Mouse (Mus musculus) thymus, postnatal 25 days (tissue): Measurements from ENCODE around the gene Kif7.

Experiments
- DNase-seq: peaks from one replicate; pipeline ENCODE4 v3.0.0; 2022

Kif7 gene

DNA sequence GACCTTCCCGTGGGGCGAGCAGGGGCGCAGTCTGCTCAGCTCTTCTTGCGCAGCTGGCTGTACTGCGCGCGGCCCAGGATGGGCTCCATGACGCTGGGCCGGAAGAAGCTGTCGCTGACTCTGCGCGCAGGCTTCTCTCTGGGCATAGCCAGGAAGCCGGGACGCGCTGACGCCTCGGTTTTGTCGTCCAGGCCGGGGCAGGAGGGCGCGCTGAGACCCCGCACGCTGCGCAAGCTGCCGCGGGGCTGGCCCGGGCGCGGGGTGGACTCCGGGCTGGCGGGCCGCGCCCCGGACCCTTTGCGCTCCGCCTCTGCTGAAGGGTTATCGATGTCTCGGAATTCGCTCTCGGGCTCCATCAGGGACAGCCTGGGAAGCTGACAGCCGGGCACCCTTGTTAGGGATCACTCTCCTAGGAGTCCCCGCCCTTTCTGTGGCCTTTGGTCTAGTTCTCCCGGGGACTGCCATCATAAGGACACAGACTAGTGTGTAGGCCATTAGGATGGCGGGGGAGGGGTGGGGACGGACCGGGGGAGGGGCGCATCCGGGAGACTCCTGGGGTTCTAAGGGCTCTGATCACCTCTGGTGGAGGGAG, 6.0 kb upstream of the Kif7 start:
- DNase-seq: peak; percentile 81

DNA sequence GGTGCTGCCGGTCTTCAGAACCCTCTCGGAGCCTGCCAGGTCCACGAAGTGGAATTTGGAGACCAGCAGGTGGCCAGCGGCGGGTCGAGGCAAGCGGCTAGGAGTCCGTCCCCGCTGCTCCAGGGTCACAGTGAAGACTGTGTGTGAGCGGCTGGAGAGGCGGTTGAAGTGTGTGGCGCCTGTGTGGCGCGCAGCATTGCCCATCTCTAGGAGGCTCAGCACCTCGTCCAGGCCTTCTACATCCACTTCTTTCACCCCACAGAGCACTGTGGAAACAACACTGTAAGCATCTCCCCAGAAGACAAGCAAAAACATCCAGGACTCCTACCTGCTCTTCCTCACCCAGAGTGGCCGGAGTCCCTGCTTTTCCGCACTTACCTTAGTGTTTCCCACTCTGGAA, 4.7 kb downstream of the Kif7 start:
- no peak for DNase-seq

DNA sequence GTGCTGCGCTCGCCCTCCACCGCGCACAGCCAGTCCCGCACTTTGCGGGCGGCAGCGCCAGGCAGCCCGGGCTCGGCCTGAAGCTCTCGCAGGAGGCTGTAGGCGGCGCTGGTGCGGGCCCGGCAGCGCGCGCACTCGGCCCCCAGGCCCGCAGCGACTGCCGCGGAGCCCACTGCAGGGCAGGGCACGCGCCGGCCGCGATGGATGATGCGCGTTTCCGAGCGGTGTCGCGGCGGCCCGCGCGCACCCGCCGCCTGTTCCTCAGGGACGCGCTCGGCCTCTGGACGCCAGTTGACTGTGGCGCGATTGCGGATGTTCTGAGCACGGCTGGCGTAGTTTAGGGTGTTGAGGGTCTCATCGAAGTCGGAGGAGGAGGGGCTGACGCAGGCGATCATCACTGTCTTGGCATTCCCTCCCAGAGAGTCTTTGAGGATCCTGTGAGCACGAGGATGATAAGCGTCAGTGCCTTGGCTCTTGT, 5.4 kb downstream of the Kif7 start:
- no peak for DNase-seq

DNA sequence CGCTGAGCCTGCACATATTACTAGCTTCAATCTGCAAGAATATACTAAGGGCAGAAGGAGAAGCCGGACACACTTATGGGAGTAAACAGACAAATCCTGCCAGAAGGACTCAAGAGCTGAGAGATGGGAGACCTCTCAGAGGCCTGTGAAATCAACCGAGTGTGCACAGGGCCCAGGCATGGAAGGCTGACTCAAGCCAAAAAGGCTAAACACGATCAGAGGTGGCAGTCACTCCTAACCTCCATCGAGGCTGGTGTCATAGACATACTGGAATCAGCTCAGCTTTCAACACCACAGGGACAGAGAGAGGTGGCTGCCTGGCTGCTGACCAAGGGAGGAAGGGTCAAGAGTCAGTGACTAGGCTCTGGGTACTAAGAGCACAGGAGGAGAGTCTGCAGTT, 10.3 kb downstream of the Kif7 start:
- no peak for DNase-seq

DNA sequence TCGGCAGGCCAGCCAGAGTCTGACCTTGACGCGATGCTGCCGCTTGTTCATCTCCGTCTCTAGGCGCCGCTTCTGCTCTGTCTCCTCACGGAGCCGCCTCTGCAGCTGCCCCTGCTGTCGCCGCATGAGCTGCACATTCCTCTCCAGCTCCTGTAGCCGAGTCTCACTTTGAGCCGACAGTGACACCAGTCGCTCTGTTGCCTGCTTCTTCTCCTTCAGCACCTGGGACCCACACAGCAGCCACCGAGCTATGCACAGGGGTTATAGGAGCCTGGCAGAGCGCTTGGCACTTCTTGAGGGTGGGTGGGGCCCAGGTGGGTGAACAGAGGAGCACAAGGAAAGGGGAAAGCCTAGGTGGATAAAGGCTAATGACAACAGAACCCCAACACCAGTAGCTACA, 12.8 kb downstream of the Kif7 start:
- DNase-seq: no peak

DNA sequence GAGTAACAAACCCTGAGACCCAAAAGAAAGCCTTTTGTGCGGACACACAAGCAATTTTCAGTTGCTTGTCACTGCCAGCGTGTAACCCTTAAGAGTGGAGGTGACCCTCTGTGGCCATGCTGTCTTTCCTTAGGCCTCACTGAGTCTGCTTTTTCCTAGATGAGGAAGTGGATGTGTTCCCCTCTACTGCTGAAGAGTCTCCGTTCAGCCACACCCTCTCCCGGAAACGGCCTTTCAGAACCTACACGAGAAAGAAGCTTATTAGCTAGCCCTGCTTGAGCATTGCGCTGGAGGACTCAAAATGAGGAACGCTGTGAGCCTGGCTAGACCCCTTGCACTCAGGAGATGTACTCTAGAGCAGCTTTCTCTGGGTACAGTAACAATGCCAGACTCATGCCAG, 19.0 kb downstream of the Kif7 start:
- DNase-seq: no peak

DNA sequence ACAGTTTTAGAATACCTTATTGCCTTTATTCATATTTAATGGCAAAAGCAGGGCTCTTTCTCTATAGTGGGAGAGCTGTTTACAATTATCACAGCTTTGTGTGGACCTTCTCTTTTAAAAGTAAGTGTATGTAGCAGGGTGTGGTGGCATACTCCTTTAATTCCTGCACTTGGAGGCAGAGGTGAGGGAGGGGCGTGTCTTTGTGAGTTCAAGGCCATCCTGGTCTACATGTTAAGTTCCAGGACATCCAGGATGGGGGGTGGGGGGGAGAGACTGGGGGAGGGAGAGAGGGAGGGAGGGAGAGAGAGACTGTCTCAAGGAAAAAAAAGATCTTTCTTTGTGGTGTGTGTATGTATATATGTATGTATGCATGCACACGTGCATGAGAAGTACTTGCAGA, 35.3 kb downstream of the Kif7 start:
- DNase-seq: no peak

DNA sequence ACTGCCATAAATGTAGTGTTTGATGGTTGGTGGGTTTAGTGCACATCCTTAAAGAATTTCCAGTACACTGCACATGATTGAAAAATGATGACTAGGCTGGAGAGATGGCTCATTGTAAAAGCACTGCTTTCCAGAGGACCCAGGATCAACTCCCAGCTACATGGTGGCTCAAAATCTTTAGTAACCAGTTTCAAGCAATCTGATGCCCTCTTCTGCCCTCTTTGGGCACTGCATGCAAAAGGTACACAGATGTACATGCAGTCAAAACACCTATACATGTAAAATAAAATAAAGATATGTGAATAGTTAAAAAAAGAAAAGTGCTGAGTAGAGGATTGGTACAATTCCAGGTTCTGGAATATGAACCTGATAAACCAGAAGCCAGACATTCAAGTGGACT, 36.3 kb downstream of the Kif7 start:
- DNase-seq: peak; percentile 15

DNA sequence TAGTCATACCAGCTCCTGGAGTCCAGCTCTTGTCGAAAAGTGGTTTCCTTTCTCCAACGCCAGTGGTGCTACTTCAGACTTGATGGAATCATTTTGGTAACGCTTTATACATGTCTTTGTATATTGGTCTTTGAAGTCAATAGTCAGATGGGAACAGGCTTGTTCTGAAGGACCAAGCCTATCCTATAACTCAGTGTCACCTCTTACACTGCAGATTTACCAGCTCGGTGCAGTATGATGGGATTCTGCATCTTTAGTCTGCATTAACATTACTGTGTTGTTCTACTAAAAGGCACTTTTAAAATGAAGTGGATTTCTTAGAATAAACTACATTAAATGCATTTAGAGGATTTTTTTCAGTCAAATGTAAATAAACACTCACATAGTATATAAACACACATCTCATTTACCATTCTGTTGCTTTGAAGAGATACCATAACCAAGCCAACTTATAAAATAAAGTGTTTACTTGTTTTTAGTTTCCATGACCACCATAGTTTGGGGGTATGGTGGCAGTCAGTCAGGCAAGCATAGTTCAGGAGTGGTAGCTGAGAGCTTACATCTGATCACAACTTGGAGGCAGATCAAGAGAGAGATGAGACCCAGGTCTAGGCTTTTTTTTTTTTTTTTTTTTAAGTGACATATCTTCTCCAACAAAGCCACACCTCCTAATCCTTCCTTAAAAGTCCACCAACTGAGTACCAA, 44.5 kb downstream of the Kif7 start:
- no peak for DNase-seq

DNA sequence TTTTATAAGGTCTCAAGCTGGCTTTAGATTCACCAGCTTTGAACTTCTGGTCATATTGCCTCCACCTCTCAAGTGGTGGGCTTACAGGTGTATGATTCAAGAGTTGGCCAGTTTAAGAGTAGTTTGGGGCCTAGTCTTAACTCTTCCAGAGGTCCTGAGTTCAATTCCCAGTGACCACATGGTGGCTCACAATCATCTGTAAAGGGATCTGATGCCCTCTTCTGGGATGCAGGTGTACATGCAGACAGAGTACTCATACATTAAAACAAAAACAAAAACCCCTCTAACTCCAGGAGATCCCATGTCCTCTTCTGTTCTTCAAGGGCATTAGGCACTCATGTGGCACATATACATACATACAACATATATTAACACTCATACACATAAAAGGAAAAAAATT, 48.8 kb downstream of the Kif7 start:
- DNase-seq: no peak

DNA sequence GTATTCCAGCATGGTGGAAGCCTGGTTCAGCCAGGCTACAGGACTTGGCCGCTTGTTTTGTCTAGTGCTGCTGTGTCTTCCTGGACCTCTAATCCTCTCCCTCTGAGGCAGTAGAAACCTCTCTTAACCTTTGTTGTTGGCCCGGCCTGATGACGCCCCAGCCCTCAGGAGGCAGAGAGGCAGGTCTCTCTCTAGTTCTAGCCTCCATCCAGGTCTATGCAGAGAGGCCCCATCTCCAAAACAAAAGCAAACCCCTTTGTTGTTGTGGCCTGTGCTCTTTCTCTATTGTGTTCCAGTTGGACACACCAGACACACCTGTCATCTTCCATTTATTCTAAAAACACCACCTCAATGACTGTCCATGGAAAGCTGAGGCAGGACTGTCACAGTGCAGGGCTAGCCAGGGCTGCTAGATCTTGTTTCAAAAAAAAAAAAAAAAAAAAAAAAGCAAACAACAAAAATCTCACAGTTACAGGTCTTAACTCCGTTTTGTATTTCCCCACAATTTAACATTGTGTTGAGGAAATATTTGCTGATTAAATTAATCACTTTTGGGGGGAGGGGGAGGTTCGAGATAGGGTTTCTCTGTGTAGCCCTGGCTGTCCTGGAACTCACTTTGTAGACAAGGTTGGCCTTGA, 54.1 kb downstream of the Kif7 start:
- peak; percentile 5 for DNase-seq

DNA sequence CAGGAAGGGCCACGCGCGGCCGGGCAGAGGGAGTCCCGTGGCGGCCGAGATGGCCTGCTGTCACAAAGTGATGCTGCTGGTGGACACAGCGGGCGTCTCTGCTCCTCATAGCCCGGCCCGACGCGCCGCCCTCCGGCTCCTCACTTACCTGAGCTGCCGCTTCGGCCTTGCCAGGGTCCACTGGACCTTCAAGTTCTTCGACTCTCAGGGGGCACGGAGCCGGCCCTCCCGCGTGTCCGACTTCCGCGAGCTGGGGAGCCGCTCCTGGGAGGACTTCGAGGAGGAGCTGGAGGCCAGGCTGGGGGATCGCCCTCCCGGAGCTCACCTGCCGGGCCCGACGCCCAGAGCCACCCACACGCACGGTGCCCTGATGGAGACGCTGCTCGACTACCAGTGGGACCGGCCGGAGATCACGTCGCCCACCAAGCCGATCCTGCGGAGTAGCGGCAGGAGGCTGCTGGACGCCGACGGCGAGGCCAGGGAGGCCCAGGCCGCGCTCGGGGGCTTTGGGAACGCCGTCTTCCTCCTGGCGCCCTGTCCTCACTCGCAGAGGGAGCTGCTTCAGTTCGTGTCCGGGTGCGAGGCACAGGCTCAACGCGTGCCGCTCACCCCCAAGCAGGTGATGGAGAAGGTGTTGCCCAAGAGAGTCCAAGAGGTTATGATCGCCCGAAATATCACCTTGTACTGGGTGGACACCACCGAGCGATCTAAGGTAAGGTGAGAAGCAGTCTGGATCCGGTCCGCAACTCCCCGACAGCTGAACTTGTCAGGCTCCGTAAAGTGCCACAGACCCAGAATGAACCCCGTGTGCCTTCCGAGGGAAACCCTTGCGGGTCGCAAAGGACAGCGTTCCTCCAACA, 55.0 kb downstream of the Kif7 start:
- peak; percentile 19 for DNase-seq

DNA sequence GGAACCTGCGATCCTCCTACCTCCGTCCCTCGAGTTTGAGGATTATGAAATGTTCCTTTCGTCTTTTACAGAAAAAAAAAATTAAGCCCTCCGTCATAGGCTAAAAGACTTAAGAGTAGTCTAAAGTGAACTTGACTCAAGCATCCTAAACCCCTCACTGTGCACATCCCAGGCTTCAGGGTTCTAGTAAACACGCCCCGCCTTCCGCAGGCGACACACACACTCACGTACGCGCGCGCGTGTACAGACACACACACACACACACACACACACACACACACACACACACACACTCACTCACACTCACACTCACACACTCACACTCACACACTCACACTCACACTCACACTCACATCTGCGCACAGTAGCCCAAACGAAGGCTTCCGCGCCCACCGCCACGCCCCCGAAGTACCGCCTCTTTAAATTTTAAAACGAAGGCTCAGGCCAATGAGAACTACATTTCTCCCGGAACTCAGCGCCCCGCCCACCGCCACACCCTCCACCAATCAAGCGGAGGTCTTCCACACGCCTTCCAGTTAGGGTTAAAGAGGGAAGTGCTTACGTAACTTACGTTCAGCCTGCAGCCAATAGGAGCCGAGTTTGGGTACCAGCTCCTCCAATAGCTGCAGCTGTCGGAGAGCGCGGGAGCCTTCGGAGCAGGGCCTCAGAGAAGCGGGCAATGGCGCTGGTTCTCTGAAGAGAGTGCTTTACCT, 55.8 kb downstream of the Kif7 start, which contains the start of gene Ticrr:
Gene Ticrr (plus strand): TSS at position 619 of the 713 bp plus-strand sequence.
- peak; percentile 97 for DNase-seq

DNA sequence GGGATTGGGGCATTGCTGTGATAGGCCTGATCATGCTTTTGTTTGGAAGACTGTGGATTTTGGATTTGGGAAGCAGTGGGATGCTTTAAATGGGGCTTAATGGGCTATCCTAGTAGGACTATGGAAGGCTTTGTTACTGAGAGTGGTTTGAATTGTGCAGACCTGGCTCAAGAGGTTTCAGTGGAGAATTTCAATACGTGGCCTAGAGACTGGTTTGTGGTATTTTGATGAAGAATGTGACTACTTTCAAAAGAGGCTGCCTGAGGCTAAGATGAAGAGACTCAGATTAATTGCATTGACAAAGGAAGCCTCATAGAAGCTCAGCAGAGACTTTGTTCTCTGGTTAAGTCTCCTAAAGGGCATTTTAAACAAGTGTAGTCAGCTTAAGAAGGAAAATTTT, 60.9 kb downstream of the Kif7 start:
- DNase-seq: no peak

DNA sequence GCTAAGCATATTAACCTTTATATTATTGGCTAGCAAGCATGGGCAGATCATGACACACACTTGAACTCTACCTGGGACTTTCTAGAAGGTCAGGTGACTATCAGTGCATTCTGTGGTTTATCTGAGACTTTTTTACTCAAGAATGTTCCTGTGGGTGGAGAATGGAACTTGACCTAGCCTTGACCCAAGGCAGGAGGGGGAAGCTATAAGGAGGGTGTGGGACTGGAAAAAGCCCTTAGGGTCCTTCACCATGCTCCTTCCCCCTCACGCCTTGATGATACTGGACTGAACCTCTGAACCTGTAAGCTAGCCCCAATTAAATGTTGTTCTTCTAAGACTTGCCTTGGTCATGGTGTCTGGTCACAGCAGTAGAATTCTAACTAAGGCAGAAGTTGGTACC, 61.3 kb downstream of the Kif7 start:
- DNase-seq: no peak

DNA sequence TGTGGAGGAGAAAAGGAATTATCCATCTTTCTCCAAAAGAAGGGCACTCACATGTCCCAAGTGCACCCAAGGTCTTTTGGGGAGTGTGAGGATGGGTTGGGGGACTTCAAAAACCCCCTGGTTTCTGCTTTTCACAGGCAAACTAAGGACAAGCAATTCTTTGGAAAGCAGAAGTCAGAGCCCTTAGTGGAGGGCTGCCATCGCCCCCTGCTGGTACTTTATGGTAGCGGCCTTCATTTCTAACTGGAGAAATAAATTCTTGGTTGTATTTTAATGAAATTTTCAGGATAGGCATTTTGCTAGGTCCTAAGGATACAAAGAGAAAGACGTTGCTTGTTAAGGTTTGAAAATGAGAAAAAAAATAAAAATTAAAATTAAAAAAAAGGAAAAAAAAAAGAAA, 66.5 kb downstream of the Kif7 start:
- DNase-seq: peak; percentile 40
